Mouse (Mus musculus): ENCODE measurements around the gene Tkfc.

The Tkfc gene

DNA sequence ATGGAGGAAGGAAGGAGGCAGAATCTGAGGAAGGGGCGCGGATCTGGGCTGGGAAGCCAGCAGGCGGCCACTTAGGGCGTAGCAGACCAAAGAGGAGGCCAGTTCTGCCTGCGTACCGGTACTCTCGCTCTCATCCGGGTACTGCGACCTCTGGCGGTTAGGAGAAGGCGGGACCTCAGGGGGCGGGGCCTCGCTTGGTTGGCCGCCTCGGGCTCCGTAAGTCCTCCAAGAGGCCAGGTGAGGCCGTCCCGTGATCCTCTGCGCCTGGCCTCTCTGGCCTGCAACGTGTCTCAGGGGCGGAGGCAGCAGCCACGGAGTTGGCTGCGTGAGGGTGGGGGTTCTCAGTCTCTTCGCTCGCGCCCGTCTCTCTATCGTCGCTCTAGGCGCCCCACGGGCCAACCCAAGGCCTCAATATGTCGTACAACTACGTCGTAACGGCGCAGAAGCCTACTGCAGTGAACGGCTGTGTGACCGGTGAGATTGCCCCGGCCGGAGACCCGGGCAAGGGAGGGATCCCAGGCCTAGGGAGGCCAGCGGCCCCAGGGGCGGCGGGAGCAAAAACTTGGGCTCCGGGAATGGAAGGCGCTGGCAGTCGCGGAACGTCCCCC is at the start of gene Tkfc, which contains the start of gene Ddb1:
Tkfc (minus strand) TSS at position 362 of the 608 bp plus-strand sequence.
Ddb1 (plus strand) TSS at position 35 of the 608 bp plus-strand sequence.
- peak; percentile 99 for DNase-seq (ENCODE audit: low read depth, low spot score)

DNA sequence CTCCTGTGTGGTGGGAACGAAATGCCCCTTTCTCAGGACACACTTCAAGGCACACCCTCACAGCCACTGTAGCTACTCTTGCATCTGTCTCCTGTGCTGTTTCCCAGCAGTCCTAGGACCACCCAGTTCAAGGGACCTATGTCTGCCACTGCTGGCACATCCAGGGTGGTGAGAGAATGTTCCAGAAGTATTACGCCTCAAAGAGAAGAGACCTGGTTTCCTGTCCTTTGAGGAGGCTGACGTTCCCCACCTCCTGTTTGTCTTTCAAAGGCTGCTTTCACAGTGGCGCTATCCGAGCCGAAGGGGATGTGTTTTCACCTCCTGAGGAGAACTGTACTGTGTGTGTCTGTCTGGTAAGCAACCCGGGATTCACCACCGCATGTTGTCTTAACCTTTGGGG is 42.7 kb upstream of the Tkfc start:
- no peak for DNase-seq (ENCODE audit: low read depth, low spot score)

DNA sequence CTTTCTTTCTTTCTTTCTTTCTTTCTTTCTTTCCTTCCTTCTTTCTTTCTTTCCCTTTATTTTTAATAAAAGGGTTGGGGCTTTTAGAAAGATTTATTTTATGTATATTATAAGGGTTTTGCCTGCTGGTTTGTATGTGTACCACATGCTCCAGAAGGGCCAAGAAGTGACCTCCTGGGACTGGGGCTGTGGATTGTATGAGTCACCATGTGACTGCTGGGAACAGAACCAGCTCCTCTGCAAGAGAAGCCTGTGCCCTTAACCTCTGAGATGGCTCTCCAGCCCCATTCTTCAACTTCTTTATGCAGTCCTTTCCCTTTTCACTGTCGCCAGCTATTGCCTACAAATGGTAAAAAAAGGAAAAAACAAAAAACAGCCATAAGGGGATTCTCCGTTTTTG is 40.2 kb upstream of the Tkfc start:
- DNase-seq (ENCODE audit: low read depth, low spot score): peak; percentile 89

DNA sequence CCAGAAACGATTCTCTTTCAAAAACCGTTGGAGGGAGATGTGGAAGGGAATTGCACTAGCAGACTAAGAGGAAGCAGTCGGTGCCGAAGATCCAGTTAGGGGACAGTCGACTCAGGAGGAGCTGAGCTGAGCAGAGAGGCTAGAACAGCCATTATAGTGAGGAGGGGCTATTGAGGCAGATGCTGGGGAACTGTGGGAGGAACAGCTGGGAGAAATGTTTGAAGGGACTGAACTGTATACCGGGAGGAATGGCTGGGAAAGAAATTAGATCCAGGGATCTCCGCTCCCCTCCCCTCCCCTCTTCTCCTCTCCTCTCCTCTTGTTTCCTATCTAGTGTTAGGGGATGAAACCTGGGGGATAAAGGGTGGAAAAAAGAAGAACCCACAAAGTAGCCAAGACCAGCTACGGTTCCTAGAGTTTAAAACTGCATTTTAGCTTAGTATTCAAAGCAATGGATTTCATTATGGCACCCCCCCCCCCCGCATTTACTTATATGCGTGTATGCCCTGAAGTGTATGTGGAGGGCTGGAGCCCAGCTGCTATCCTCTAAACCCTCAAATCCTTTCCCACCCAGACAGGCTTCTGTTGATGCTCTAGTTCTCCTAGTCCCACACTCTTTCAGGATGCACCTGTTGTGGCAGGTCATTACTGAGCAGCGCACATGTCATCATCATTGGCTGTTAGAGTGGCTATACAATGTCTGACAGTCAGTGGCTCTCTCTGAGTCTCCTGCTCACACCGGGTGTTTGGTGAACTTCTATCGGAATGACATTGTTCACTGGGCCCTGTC is 35.3 kb upstream of the Tkfc start:
- no peak for DNase-seq (ENCODE audit: low read depth, low spot score)

DNA sequence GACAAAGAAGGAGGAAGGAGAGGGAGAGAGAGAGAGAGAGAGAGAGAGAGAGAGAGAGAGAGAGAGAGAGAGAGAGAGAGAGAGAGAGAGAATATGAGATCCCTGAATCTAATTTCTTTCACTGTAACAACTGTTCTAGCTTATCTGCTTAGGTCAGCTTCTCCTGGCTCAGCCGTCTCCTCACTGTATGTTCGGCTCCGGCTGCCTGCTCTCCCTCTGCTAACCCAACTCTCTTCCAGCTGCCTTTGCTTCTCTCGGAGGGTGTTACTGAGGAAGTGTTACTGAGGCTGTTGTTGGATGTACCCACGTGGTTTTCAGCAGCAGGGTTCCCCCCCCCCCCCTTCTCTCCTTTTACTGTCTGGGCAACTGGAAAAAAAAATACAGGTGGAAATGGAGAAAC is 34.6 kb upstream of the Tkfc start:
- DNase-seq (ENCODE audit: low read depth, low spot score): no peak

DNA sequence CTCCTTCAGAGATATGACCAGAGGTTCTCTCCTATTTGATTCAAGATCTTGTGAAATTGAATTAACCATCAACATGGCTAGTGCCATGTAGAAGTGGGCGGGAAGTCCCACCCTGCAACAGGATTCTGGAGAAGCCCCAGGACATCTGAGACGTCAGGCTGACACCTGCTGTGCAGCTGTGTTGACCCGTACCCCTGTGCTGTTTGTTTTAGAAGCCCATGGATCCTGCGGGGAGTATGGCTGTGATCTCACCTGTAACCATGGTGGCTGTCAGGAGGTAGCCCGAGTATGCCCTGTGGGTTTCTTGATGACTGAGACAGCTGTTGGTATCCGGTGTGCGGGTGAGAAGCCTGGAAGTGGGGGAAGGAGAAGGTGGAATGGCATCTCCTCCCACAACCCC is 32.4 kb upstream of the Tkfc start:
- no peak for DNase-seq (ENCODE audit: low read depth, low spot score)

DNA sequence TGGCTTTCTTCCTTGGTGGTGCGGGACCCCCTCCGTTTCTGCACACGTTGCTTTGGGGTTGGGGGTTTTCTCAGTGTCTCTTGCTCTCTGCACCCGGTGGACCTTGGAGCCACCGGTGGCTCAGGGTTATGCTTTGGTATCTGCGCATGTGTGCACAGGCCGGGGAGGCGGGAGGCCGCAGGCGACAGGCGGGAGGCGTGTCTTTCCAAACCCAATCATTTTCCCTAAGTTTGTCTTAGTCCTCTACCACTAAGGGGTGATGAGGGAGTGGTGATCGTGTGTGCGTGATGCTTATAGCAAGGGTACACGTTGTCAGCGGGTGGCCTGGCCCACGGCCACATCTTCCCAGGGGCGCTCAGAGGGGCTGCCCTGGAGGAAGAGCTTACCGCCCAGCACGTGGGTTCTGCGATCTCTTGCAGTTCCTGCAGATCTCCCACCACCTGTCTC is 29.4 kb upstream of the Tkfc start:
- DNase-seq (ENCODE audit: low read depth, low spot score): no peak

DNA sequence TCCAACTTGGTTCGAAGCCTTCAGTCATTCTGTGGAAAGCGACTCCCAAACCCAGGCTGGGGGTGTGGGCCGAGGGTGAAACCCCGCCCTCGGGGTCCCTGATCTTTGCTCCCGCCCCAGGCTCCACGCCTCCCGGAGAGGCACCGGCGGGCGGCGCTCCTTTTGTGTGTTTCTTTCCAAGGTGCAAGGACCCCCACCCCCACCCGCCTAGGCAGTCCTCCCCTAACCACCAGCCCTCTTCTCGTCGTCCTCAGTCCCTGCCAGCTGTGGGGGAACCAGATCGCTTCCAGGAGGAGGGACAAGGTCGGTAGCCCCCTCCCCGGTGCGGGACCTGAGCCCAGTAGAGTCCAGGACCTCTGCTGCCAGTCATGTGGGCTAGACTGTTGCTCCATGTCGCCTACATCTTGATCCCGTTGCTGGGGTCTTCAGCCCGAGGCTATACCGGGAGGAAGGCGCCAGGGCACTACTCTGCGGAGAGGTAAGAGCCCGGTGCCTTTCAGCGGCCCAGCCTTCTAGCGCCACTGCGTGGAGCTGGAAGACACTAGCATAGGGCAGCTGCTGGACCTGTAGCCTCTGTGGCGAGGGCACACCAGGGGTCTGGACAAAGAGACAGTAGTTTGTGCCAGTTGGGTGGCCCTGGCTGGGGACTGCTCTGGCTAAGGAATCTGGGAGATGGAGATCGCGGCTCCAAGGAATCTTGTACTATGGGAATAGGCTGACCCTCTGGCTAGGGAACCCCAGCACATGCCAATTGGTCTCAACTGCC is 28.8 kb upstream of the Tkfc start, which contains the start of gene Vwce:
Vwce (plus strand) TSS at position 108 of the 766 bp plus-strand sequence.
- no peak for DNase-seq (ENCODE audit: low read depth, low spot score)

DNA sequence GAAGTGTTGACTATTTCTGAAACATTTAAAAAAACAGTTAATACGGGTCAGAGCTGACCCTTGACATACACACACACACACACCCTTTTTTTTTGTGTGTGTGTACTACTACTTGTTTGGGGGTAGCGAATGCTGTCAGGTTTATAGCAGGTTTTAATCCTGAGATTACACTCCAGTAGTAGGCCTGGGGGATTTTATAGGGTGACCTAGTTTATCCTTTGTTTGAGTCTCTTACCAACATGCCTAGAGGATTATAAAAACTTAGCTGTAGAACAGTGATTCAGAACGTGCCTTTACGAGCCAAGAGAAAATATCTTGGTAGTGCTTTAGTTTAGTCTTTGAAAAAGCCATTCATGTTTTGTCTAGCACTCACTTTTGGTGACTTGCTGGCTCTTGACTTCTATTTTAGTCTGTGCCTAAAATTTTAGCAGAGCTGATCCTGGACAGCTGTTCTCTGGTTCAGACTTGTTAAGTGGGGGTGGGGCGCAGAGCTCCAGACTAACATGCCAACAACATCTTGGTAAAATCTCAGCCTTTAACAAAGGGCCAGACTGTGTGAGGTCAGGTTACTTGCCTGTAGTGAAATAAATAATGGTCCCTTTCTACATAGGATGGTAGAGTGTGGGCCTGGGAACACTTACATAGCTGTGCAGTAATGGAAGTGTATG is 3.3 kb upstream of the Tkfc start:
- no peak for DNase-seq (ENCODE audit: low read depth, low spot score)

DNA sequence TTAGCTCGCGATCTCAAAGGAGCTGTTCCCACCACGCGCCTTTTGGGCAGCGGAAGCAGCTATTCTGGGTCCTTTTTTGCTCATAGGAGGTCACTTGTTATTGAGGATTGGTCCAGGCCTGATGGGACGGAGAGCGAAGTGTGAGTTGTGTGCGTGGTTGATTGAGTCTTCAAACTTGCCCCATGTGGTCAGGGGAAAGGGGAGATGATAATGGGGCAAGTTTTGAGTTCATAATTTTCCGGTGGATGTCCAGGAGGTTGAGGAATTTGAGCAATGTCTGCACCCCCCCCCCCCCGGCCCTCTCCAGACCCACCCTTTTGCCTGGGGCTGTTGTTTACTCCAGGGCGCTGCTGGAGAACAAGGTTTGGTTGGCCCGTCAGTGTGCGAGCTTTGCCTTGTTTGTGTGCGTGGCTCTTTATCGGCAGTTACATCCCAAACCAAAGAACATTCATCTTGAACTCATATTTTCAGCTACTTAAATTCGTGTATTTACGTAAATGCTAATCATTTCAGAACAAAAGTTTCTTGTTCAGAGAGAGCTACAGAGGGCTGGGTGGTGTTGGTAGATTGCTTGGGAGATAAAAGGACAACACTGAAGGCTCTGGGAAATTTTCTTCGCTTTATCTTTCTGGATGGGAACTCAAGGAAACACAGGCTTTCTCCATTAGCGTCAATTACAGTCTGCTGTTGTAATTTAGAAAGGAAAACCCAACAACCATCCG is 608 bp upstream of the Tkfc start:
- DNase-seq (ENCODE audit: low read depth, low spot score): peak; percentile 71

DNA sequence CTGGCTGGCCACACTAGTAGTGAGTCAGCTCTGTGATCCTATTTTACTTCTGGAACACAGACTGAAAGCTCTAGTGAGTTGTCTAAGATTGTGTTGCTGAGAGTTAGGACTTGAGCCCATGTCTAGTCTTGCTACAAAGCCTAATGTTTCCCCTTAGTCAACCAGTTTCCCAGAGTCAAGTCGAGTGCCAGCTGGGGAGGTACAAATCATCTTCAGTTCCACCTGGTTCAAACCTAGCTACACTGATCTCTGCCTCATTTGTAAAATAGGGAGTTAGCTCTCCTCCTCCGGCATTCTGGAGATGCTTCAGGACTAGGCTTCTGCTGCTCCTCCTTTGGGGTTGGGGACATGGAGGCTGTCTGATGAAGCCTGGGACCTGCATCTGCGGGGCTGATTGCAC is 920 bp downstream of the Tkfc start:
- peak; percentile 49 for DNase-seq (ENCODE audit: low read depth, low spot score)

DNA sequence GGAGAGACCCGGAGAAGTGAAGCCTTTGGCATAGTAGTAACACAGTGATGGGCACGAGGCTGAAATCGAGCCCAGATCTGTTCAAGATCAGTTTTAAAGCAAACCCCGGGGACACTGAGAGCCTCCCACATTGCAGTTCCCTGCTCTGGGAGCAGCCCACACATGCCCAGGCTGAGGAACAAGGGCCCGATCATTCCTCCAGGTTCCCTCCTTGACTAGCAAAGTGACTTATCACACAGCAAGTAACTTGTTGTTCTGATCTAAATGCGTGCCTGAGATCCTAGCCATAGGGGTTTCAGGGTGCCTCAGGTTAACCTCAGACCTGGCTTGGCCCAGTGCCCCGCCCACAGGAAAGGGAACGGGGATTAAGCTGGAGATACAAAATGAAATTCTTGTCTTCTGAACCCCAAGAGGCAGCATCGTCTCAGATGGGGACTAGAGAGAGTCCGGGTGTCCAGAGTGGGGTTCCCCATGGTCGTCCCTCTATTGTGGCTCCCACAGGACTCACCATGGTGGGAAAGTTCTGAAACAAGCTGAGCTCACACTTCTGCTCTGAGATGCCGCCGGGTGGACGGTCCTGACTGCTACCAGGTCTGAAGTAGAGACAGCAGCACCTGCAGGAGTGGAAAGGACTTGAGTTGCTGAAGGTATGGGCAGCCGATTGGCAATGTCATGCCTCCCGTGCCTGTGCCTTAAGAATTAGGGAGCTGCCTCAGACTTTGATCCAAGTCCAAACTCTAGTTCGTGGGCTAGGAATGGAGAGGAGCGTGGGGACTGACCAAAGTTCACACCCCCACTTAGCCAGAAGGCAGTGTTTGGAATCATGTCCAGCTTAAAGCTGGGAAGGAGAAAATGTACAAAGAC is 1.6 kb downstream of the Tkfc start:
- no peak for DNase-seq (ENCODE audit: low read depth, low spot score)

DNA sequence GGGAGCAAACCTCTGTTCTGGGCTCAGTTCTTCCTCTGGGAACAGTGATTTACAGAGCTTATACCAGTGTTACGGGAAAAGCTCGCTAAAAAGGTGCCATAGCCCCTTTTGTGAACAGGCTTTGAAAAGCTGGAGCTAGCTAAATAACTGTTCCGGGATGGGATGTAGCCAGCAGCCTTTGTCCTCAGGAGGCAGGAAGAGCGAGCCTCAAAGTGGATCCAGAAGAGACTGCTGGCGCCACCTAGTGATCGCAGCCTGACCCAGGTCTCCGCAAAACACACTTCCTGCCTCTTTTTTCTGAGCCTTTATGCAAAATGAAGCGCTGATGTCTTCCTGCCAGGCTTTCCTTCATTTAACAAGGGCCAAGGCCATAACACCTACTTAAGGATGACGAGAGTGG is 2.7 kb downstream of the Tkfc start:
- peak; percentile 99 for DNase-seq (ENCODE audit: low read depth, low spot score)

DNA sequence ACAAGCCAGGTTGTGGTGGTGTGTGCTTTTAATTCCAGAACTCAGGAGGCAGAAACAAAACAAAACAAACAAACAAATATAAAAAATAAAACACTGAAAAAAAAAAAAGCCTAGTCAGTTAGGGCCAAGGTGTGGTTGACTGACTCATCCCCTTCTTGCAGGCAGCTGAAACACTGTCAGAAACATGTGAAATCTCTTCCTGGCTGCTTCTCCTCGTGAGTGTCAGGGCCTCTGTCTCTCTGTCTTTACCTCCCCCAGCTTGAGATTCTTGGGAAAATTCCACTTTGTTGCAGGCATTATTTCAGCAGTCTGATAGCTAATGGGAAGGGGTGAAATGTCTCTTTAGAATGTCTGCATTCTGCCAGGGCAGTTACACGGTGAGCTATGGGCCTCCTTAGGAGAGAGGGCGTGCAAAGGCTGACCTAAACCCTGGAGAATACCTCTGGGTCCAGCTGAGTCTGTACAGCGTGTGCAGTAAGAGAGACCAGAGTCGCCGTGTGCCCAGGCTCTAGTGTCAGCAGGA is 3.1 kb downstream of the Tkfc start:
- DNase-seq (ENCODE audit: low read depth, low spot score): peak; percentile 89

DNA sequence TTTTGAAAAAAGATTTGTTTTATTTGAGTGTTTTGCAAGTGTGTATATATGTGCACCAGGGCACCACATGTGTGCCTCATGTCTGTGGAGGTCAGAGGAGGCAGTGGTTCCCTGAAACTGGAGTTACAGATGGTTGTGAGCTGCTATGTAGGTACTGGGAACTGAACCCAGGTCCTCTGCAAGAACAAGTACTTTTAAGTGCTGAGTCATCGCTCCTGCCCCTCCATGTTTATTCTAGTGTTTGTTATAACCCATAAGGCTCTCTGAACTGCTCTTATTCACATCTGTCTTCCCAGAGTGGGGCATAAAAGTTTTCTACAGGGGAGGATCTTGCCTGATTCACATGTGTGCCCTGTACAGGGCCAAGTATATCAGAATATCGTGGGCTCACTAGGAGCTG is 5.8 kb downstream of the Tkfc start:
- no peak for DNase-seq (ENCODE audit: low read depth, low spot score)

DNA sequence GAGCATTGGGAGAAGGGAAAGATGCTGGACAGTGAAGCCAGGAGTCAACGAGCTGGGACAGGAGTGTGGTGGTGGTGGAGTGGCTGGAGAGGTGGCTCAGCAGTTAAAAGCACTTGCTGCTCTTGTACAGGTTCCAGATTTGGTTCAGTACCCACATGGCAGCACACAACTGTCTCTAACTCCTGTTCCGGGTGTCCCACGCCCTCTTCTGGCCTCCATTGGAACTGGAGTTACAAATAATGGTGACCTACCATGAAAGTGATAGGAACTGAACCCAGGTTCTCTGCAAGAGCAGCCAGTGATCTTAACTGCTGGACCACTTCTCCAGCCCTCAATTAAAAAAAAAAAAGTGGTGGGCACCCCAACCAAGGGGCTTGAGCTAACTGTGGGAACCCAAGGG is 7.3 kb downstream of the Tkfc start:
- DNase-seq (ENCODE audit: low read depth, low spot score): peak; percentile 48

DNA sequence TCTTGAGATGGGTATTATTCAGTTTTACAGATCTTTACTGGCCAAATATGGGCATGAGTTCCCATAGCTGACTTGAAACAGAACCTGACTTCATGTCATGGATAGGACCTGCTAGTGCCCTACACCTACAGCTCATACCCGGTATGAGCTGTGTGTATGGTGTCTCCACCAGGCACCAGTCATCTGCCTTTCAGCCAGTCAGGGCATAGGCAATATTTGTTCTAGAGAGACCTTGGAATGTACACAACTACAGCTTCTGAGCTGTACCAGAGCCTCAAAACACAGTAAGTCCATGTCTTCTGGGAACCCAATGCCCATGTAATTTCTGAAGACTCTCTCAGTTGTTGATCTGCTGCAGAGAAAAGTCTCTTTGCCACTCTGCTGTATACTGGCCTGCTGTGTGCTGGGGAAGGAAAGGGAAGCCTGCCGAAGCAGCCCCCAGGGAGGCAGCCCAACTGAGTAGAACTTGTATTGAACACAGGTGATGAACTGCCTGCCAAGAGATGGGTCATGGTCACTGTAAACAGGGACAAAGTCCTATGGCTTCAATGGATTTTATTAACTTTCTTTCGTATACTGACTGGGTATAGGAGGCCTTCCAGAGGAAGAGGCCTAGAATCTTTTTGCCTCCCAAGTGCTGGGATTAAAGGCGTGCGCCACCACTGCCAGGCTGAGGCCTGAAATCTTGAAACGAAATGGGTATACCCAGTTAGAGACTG is 13.6 kb downstream of the Tkfc start:
- DNase-seq (ENCODE audit: low read depth, low spot score): no peak

DNA sequence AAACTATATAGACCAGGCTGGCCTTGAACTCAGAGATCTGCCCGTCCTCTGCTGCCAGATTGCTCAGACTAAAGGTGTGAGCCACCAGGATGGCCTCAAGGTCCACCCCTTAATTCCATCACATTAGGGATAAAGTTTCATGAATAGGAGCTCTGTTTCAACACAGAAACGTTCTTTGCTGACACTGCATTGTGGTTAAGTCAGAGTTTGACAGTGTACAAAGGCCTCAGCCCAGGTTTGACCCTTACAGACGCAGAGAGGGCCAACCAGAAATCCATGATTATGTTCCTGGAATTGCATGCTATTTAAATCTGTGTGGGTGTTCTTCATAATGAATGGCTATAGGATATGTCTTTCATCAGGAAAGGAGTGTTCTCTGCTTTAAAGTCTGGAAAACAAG is 15.2 kb downstream of the Tkfc start:
- peak; percentile 62 for DNase-seq (ENCODE audit: low read depth, low spot score)

DNA sequence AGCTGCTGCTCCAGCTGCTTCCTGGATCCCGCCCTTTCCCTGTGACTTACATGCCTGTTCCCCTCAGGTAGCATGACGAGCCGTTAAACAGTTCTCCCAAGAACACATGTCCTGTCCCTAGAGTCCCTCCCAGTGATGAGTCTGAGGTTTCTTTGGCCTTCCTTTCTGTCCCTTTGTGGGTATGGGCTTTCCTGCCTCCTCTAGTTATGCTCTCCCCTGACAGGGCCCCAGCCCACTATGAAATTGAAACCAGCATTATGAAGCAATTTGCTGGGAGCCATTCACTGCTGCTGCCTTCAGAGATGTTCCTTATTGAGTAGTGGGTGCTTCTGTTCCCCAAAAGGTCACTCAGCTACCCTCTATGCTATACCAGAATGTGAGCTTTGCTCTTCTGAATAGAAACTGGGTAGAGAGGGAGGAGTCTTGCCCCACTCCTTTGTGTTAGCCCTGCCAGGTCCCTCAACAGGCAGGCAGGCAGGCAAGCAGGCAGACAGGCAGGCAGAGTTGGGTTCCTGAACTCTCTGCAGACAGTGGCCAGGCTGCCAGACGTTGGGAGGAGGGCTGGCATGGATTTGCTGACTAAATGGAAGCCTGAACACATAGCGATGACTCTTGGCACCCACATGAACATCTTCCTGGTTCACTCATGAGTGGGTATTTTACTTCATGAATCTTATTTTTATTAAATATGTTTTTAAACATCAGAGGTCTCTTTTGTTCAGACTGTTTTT is 16.2 kb downstream of the Tkfc start:
- DNase-seq (ENCODE audit: low read depth, low spot score): no peak

Data from 3T3-L1 (cell line).